Mouse (Mus musculus) macrophage (primary cell): ENCODE data around the gene Bmper. TPM values are rescaled to one million over a fixed set of nuclear protein-coding genes. Genes with fewer than 3 reads are reported as not detected.

Experiments
- H3K27ac ChIP-seq: fragments of 350-480 bp; formaldehyde crosslinking; 2 replicates; pipeline ENCODE4 v1.9.0; 2021
- H3K36me3 ChIP-seq: fragments of 350-480 bp; formaldehyde crosslinking; 2 replicates; pipeline ENCODE4 v1.9.0; 2021; ENCODE audit errors: inconsistent target
- H3K4me3 ChIP-seq: fragments of 350-480 bp; formaldehyde crosslinking; 2 replicates; pipeline ENCODE4 v1.9.0; 2021; ENCODE audit errors: inconsistent target
- H3K79me2 ChIP-seq: fragments of 350-480 bp; formaldehyde crosslinking; 2 replicates; pipeline ENCODE4 v1.9.0; 2021; ENCODE audit errors: inconsistent target
- WGBS: methylation state at CpG from one replicate; pipeline ENCODE4 v1.1.7; 2026; ENCODE audit warnings: inconsistent platforms; ENCODE audit not compliant: missing documents; 5-methylcytosine and 5-hydroxymethylcytosine counted together
- polyA plus RNA-seq: library from polyadenylated mRNA; stranded (reverse); fragments of 250-400 nt; gene quantifications from 3 replicates; pipeline ENCODE4 v1.2.4, GENCODE M21; 2018; ENCODE audit warnings: inconsistent platforms

Gene Bmper
- polyA plus RNA-seq, 1 experiment from 2014 or later, result not detected

DNA sequence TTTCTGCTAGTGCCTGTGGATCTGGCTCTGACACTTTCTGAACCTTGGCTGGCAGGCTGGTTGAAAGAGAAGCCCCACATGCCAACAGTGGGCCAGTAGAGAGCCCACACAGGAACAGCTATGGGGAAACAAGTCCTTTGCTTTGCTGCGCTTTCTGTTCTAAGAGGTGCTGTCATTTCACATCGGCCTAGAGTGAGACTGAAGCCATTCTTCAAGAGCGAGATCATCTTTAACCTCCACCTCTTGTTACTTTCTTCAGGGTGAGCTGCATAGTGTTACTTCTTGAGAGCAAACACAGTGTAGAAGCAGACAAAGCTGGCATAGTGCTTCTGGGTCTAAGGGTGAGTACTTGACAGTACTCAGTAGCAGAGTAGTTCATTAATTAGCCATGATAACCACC, 163.3 kb downstream of the Bmper start:
- 79% methylated on average over 3 of the region's 3 CpGs for WGBS
- Histone ChIP-seq H3K79me2 (no peaks in the 10 kb centered on the region), H3K4me3 (no peak overlapping the region), H3K36me3 (no peaks in the 10 kb centered on the region), H3K27ac (no peak overlapping the region)

DNA sequence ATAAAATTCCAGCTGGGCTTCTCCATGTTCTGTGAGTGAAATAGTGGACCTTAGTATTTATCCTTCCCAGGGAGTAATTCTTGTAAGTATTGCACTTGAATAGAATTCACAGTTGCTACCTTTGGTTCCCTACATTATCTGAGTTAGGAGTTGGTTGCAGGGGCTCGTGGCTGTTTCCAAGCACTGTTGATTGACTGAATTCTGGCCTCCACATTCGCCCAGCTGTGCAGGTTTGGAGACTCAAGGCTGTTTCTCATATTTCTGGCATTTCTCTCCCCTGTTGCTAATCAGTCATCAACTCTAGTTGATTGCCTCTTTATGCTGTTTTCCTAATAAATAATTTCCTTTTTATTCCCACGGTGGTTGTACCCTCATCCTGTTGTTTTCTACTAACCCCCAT, 167.2 kb downstream of the Bmper start:
- no peaks in the 10 kb centered on the region for H3K79me2 ChIP-seq
- H3K27ac ChIP-seq, result no peak overlapping the region
- WGBS, result 61% methylated on average over 3 of the region's 3 CpGs
- no peaks in the 10 kb centered on the region for H3K36me3 ChIP-seq
- H3K4me3 ChIP-seq, result no peak overlapping the region

DNA sequence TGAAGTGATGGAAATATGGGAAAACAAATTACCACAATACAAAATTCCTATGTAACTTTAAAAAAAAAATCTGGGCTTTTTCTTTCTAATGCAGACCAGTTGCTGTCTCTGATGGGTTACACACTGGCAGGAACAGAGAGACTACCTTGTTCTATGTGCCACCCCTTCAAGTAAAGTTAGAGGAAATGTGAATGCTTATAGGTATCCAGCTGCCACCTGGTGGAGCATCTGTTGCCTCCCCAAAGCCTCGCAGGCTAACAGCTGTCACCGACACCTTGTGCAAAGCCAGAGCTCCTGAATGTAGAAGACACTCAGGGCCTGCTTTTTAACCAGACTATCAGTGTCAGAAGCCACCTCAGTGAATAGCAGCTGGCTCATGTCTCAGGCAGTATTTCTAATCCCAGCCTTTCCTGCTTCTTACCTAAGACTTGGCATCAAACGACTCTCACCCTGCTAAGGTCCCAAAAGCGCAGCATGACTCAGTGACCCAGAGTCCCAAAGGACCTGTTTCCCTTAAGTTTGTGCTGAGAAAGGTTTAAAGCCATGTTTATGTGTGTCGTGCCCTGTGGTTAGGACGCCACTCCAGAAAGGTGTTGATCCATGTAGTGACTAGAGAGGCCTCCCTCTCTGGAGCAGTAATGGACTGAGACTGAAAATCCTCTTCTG, 171.9 kb downstream of the Bmper start:
- H3K4me3 ChIP-seq, result no peak overlapping the region
- H3K79me2 ChIP-seq, result no peaks in the 10 kb centered on the region
- H3K27ac ChIP-seq, result no peak overlapping the region
- H3K36me3 ChIP-seq, result no peaks in the 10 kb centered on the region
- 88% methylated on average over 6 of the region's 6 CpGs for WGBS

DNA sequence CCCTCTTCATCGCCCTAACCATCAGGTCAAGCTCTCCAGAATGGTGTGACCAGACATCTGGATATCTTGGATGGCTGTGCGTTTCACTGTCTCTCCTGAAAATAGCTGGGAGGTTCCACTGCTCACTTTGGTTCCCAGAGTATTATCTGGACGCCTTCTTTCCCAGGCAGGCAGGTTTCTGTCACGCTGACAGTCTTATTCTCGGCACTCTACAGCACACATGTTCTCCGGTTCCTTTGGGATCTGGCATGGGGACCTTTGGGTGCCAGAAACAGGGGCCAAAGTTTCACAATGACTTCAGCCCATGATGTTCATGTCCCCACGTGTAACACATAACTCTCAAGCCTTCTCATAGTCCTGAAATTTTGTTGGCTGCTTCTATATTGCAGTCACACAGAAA, 173.3 kb downstream of the Bmper start:
- Histone ChIP-seq H3K79me2 (no peaks in the 10 kb centered on the region), H3K36me3 (no peaks in the 10 kb centered on the region), H3K4me3 (no peak overlapping the region), H3K27ac (no peak overlapping the region)
- WGBS, result 92% methylated on average over 7 of the region's 7 CpGs

DNA sequence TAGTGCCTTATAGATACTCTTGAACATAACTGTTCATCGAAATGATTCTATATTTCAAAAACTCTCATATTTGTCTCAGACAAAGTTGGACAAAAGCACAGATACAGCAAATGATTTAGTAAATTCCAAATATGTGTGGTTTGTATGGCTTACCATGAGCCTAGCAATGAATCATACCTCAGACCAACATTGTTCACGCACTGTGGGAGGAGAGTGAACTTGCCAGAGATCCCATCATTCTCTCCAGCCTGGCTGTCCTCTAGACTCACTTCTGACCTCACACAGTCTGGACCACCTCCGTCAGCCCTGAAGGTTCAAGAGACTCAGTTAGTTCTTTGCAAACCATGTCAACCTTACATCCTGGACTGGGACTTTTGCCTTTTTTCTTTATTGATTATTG, 175.0 kb downstream of the Bmper start:
- H3K27ac ChIP-seq, result no peak overlapping the region
- H3K36me3 ChIP-seq, result no peaks in the 10 kb centered on the region
- 87% methylated on average over 3 of the region's 3 CpGs for WGBS
- H3K79me2 ChIP-seq, result no peaks in the 10 kb centered on the region
- H3K4me3 ChIP-seq, result no peak overlapping the region

DNA sequence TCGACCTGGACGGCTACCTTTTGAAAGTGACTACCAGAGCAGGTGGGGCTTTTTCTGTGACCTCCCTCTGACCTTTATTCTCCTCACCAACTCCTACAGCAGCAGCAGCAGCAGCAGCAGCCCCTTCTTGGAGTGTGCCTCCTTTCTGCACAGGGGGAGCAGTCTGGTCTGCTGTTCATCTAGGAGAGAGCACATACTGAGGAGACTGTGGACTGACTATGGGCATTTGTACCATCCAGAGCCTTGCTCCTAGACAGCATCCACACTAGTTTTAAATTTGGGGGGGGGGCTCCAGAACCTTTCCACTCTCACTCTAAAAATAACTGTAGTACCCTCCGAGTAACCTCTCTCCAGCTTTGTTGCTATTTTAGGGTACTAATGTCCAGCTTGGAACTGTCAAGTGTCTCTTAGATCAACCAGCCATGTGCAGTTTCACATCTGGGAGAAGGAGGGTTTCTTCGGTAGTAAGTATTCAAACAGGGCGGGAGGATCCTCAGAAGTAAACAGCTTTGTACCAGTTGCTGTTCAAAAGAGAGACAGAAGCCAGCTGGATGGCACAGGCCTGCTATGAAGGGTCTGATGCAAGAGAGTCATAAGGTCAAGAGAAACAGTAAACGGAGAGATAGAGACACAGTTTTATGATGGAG, 176.9 kb downstream of the Bmper start:
- Histone ChIP-seq H3K4me3 (no peak overlapping the region), H3K36me3 (no peaks in the 10 kb centered on the region), H3K79me2 (no peaks in the 10 kb centered on the region), H3K27ac (no peak overlapping the region)
- WGBS, result 85% methylated on average over 6 of the region's 6 CpGs

DNA sequence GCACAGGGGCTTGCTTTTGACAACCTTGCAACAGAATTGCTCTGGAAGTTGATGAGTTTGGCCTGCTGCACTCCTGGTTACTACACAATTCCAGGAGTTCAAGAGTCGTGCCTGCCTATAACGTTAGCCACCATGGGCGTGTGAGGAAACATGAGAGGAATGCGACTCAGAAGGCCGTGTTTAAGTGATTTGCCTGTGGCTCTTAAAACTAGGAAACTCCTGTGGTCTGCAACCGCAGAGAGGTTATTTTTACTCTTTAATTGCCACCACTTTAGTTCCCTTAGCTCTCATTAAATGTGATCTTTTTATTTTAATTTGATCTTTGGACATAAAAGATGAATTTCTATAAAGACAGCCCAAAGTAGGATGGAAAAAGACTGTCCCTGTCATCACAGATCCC, 184.5 kb downstream of the Bmper start:
- no peaks in the 10 kb centered on the region for H3K36me3 ChIP-seq
- H3K4me3 ChIP-seq, result no peak overlapping the region
- WGBS, result 64% methylated on average over 6 of the region's 6 CpGs
- no peaks in the 10 kb centered on the region for H3K79me2 ChIP-seq
- no peak overlapping the region for H3K27ac ChIP-seq

DNA sequence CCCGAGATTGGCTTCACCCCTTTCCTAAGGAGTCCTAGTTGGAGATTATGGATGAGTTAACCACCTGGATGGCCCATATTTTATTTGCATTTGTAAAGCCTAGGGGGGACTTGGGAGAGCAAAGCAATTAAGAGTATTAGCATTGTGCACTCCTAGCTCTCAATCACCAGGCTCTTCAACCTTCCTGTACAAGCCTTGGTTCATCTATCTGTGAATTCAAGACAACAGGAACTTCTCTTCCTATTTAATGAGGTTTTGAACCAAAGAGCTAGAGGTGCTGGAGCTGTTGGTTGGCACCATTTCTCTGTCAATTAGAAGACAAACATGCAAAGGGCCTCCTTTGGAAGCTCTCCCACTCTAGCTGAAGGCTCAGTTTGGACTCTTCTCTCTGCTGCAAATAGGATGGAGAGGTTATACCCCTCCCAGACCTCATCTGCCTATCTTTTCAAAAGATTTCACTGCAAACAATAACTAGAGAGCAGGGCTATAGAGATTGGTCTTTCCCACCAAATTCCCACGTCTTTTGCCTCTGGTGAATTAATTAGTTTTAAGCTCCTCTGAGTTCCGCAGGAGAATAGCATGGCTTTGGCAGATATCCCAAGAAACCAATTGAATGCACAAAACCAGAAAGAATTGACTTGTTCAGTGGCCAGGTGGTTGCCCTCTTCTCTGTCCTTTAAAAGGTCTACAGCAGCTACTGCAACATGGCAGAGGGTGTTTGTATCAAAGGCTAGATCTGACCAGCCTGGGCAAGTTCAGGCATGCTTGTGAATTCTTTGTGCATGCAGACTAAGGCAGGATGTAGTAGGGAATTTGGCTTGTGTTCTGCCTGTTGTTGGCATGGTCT, 185.3 kb downstream of the Bmper start:
- Histone ChIP-seq H3K79me2 (no peaks in the 10 kb centered on the region), H3K27ac (no peak overlapping the region), H3K4me3 (no peak overlapping the region), H3K36me3 (no peaks in the 10 kb centered on the region)
- WGBS, result 92% methylated on average over 3 of the region's 3 CpGs

DNA sequence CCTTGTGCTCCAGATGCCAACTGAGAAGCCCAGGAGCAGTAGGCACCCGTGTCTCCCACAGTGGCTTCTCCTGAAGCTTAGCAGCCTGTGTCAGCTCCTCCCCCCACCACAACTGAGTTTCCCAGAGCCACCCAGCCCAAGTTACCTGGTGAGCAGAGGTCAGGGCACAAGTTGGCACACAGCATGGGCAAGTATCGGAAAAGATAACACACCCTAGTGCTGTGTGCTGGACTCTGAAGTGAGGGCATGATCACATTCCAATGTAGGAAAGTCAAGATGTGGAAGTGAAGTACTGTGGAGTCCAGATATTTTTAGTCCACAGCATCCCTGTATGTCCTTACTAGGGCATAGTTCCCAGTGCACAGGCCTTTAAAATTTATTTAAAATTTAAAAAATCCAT, 187.7 kb downstream of the Bmper start:
- Histone ChIP-seq H3K27ac (no peak overlapping the region), H3K36me3 (no peaks in the 10 kb centered on the region), H3K4me3 (no peak overlapping the region), H3K79me2 (no peaks in the 10 kb centered on the region)
- WGBS, result 76% methylated on average over 2 of the region's 2 CpGs

DNA sequence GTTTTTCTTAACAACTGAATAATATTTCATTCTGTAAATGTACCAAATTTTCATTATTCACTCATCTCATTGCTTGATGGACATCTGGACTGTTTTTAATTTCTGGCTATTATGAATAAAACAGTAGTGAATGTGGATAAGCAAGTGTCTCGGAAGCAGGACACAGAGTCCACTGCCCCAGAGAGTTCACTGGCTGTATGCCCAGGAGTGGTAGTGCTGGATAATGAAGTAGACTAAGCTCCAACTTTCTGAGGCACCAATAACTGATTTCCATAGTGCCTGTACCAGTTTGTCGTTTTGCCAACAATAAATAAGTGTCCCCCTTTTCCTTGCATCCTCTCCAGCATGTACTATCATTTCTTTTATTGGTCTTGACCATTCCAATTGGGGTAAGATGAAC, 190.1 kb downstream of the Bmper start:
- WGBS, result 83% methylated on average over 2 of the region's 2 CpGs
- Histone ChIP-seq H3K79me2 (no peaks in the 10 kb centered on the region), H3K4me3 (no peak overlapping the region), H3K27ac (no peak overlapping the region), H3K36me3 (no peaks in the 10 kb centered on the region)

DNA sequence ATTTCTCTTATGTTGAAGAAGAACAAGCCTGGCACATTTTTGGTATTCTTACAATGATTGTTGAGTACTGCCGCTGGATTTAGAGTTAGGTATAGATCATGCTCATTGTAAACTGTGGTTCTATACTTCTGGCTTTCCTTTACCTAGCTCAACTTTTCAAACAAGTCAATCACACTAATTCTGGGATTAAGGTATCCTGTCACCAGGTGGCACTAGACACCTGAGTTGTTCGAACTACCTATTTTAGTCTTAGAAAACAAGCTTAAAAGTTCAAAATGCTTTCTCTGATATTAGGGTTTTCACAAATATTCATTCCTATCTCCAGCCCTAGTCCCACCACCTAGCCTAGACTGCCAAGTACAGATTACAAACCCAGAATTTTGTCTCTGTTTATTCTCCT, 196.2 kb downstream of the Bmper start:
- 80% methylated on average over 2 of the region's 2 CpGs for WGBS
- H3K79me2 ChIP-seq, result no peaks in the 10 kb centered on the region
- H3K36me3 ChIP-seq, result no peaks in the 10 kb centered on the region
- H3K27ac ChIP-seq, result no peak overlapping the region
- H3K4me3 ChIP-seq, result no peak overlapping the region

DNA sequence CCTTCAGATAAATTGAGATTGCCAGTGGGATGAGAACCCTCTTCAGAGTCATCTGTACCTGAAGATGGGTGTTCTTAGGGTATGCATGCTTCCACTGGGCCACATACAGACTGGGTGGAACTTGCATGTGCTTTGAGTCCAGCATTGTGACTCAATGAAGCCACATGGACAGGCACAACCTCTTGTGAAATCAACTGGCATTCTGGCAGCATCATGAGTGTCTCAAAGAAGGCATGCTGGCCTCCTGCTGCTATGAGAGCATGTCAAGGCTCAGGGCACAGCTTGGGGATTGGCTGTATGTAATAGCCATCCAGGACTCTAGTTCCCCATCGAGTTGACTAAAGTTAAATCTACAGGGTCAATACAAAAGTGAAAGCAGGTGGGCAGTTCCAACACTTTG, 200.9 kb downstream of the Bmper start:
- Histone ChIP-seq H3K36me3 (no peaks in the 10 kb centered on the region), H3K79me2 (no peaks in the 10 kb centered on the region), H3K4me3 (no peak overlapping the region), H3K27ac (no peak overlapping the region)
- WGBS, result 75% methylated on average over 1 of the region's 1 CpGs

DNA sequence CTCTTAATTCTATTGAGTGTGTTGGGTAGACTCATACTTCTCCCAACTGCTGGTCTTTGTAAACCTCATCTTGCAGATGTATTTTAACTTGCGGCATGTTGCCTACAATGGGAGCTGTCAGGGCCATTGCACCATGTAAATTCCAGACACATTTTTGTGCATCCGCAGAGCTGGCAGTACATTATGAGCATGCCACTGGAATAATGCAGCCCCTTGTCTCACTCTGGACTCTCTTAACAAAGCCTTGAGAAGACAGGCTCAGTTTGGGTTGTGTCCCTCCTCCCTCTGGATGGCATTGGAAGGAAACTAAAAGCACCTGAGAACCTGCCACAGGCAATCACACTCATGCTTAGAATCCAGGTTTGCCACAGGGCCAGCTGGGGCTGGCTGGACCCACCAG, 209.8 kb downstream of the Bmper start:
- Histone ChIP-seq H3K4me3 (no peak overlapping the region), H3K79me2 (no peaks in the 10 kb centered on the region), H3K27ac (no peak overlapping the region), H3K36me3 (no peaks in the 10 kb centered on the region)
- 100% methylated on average over 2 of the region's 2 CpGs for WGBS

DNA sequence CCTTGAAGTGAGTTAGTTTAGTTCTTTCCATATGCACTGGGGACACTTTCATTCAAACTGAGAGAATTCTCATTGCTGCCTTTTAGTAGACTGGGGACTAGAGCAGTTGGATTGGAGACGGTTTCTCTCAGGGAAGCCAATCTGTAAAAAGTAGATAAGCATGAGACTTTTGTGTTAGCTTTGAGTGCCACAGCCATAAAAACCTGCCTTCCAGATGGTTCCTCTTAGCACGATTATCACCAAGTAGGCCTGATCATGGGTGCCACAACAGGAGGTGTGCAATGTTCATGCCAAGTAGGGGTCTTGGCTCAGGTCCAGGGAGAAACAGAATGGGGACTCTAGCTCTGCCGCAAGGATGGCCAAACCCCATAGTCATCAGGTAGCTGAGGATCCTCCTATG, 210.4 kb downstream of the Bmper start:
- H3K79me2 ChIP-seq, result no peaks in the 10 kb centered on the region
- H3K4me3 ChIP-seq, result no peak overlapping the region
- H3K36me3 ChIP-seq, result no peaks in the 10 kb centered on the region
- no peak overlapping the region for H3K27ac ChIP-seq
- 46% methylated on average over 3 of the region's 3 CpGs for WGBS

DNA sequence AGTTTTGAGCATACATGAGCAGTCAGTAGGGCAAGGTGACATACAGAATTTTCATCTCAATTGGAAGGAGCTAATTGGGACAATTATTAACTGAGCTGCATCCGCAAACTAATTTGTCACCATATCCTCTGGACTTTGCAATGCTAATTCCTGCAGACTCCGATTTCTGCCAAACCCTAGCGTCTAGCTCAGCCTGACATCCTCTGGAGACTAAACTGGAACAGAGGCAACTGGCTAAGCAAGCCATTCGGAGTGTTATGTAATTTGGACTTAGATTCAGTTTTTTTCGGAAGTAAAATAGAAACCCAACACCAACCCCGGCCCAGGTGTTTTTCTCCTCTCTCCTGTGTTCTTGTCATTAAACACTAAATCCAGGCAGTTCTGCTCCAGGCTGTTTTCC, 213.9 kb downstream of the Bmper start:
- WGBS, result 93% methylated on average over 6 of the region's 6 CpGs
- H3K27ac ChIP-seq, result no peak overlapping the region
- H3K79me2 ChIP-seq, result no peaks in the 10 kb centered on the region
- H3K36me3 ChIP-seq, result no peaks in the 10 kb centered on the region
- H3K4me3 ChIP-seq, result no peak overlapping the region
